Mouse (Mus musculus) left cerebral cortex, adult 11 months (tissue): ENCODE data around the gene Arhgef3.

Experiments
- DNase-seq: peaks from one replicate; pipeline ENCODE4 v3.0.0; 2022; ENCODE audit warnings: low spot score

Gene Arhgef3

GRCm38 (mm10) chr14:27317146-27317545, 202.4 kb downstream of the Arhgef3 start:
- DNase-seq: no peak

- DNase-seq: no peak
Measured at GRCm38 (mm10) chr14:27319386-27319785, 204.7 kb downstream of the Arhgef3 start.

- DNase-seq: no peak
Measured at GRCm38 (mm10) chr14:27322041-27322440, 207.3 kb downstream of the Arhgef3 start.

- no peak for DNase-seq
Measured at GRCm38 (mm10) chr14:27324689-27325088, 210.0 kb downstream of the Arhgef3 start.

- no peak for DNase-seq
Measured at GRCm38 (mm10) chr14:27325537-27325936, 210.8 kb downstream of the Arhgef3 start.

GRCm38 (mm10) chr14:27327862-27328261, 213.2 kb downstream of the Arhgef3 start:
- no peak for DNase-seq

- no peak for DNase-seq
Measured at GRCm38 (mm10) chr14:27328952-27329351, 214.3 kb downstream of the Arhgef3 start.

GRCm38 (mm10) chr14:27331490-27332035, 216.9 kb downstream of the Arhgef3 start:
- DNase-seq: no peak

GRCm38 (mm10) chr14:27332359-27332987, 217.8 kb downstream of the Arhgef3 start:
- DNase-seq: no peak

GRCm38 (mm10) chr14:27335331-27336207, 220.9 kb downstream of the Arhgef3 start:
- peak; percentile 71 for DNase-seq

- DNase-seq: no peak
Measured at GRCm38 (mm10) chr14:27336208-27337114, 221.8 kb downstream of the Arhgef3 start.

- DNase-seq: no peak
Measured at GRCm38 (mm10) chr14:27337156-27337555, 222.5 kb downstream of the Arhgef3 start.

GRCm38 (mm10) chr14:27338034-27338708, 223.5 kb downstream of the Arhgef3 start:
- no peak for DNase-seq

- no peak for DNase-seq
Measured at GRCm38 (mm10) chr14:27340682-27341415, 226.2 kb downstream of the Arhgef3 start.

GRCm38 (mm10) chr14:27341486-27341885, 226.8 kb downstream of the Arhgef3 start:
- no peak for DNase-seq

- DNase-seq: no peak
Measured at GRCm38 (mm10) chr14:27342451-27342850, 227.8 kb downstream of the Arhgef3 start.

- no peak for DNase-seq
Measured at GRCm38 (mm10) chr14:27344250-27344990, 229.7 kb downstream of the Arhgef3 start.

- no peak for DNase-seq
Measured at GRCm38 (mm10) chr14:27345051-27345885, 230.6 kb downstream of the Arhgef3 start.

GRCm38 (mm10) chr14:27347224-27347623, 232.5 kb downstream of the Arhgef3 start:
- no peak for DNase-seq
